Mouse (Mus musculus) gastrocnemius, postnatal 14 days (tissue): ENCODE data around the gene Gm21860. TPM values are rescaled to one million over a fixed set of nuclear protein-coding genes. Genes with fewer than 3 reads are reported as not detected.
"Not testable (repeated sequence)": the region's sequence is repeated elsewhere in the genome, so short reads cannot be mapped to it uniquely, and the experiment has no call there.

Source experiments
- DNase-seq: peaks from one replicate; pipeline ENCODE4 v3.0.0; 2021; ENCODE audit warnings: mixed read lengths
- intact Hi-C: fragments of 180-260 bp; cut with DNase I; formaldehyde crosslinking; loops from one replicate; pipeline ENCODE4 v1.15.1; 2025; ENCODE audit warnings: low total_unique reads
- total RNA-seq, 2 experiments: library from RNA; stranded (reverse); gene quantifications; 2 replicates each; pipeline ENCODE4 v1.2.3; 2021

The Gm21860 gene
- total RNA-seq, 2 experiments from 2014 or later: not detected

DNA sequence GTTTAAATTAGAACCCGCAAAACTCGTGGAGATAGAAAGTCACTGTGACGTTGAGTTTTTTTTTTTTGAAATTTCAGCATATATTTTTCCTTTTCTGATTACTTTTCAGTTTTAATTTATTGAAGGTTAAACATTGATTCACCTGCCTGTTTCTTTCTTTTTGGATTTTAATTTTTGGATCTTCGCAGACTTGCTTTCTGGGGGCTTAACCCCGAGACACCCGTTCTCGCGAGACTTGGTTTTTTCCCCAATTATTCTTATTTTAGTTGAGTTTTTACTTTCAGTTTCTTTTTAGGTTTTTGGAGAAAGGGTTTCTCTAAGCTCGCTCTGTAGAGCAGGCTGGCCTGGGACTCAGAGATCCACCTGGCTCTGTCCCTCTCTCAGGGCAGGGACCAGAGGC is 36.6 kb downstream of the Gm21860 start:
- DNase-seq, intact Hi-C loops: not testable (repeated sequence)

DNA sequence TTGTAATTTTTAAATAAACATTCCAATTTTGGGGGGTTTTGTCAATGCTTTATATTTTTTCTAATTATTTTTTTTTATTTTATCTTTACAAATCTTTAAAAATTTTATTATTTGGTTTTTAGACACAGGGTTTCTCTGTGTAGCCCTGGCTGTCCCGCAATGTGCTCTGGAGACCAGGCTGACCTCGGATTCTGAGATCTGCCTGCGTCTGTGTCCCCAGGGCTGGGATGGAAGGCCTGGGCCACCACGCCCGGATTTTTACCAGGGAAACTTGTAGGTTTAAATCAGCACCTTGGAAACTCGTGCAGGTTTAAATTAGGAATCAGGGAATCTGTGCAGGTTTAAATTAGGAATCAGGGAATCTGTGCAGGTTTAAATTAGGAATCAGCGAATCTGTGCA is 37.1 kb downstream of the Gm21860 start:
- DNase-seq: not testable (repeated sequence)

More for the DNA sequence above, 37.1 kb downstream of the Gm21860 start:
- intact Hi-C loops: not testable (repeated sequence)

Other genes with a start within 250 kb of the Gm21860 start
- not detected for gene Gm47283, start 29.9 kb upstream of the Gm21860 start, total RNA-seq
- gene Gm21748, start 84.4 kb upstream of the Gm21860 start, total RNA-seq: not detected